Mouse (Mus musculus) gastrocnemius, postnatal 4 days (tissue): Measurements from ENCODE around the gene Hoxc4. TPM values are rescaled to one million over a fixed set of nuclear protein-coding genes. Genes with fewer than 3 reads are reported as not detected.

ENCODE experiments used
- DNase-seq, 2 experiments: peaks; one replicate each; pipeline ENCODE4 v3.0.0; 2021 to 2022; ENCODE audit warnings: low spot score in 2 of 2, mixed read lengths in 2 of 2
- total RNA-seq, 2 experiments: library from RNA; stranded (reverse); gene quantifications; 2 replicates each; pipeline ENCODE4 v1.2.3; 2021

The Hoxc4 gene
- total RNA-seq, 2 experiments from 2014 or later = 6.9 to 8.2 TPM

- DNase-seq = no peak
These were observed 16.8 kb downstream of the Hoxc4 start for GRCm38 (mm10) chr15:103035548-103035881.

- no peak for DNase-seq
These were observed 18.8 kb downstream of the Hoxc4 start for GRCm38 (mm10) chr15:103037579-103037978.

- no peak for DNase-seq
These were observed 20.2 kb downstream of the Hoxc4 start for GRCm38 (mm10) chr15:103038701-103039480.

DNA sequence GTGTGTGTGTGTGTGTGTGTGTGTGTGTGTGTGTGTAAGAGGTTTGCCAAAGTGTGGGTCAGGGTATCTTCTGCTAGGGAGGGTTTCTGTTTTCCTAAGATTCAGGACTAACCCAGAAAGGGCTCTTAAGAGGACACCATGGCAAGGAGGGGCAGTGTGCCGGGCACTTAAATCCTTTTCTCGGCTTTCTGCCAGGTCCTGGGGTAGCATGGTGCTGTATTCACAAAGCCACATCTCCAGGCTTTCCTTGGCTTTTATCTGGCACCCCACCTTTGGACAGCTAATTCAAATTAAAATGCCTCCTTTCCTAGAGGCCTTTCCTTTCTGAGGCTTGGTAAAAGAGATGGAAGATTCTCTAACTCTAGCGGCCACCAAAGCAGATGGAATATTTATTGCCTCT, 20.9 kb downstream of the Hoxc4 start:
- no peak for DNase-seq

- DNase-seq = no peak
These were observed 21.9 kb downstream of the Hoxc4 start for GRCm38 (mm10) chr15:103040601-103041000.

DNA sequence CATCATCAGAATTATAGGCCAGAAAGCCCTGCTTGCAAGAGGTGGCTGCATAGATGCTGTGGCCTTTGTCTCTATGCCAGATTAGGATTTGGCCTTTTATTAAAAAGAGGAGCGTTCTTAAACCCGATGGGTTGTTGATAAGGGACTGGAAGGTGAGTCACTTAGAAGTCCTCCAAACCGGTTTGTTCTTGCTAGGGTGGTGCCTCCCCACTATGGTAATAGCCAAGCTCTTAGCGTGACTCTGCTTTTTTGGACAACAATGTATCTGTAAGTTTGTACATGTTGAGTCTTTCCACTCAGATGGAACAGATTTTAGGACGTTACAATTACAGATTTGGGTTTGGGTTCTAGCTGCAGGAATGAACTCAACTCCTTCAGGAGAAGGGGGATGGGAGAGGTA, 22.9 kb downstream of the Hoxc4 start:
- DNase-seq = no peak

GRCm38 (mm10) chr15:103042209-103042608, 23.5 kb downstream of the Hoxc4 start:
- DNase-seq = no peak

DNA sequence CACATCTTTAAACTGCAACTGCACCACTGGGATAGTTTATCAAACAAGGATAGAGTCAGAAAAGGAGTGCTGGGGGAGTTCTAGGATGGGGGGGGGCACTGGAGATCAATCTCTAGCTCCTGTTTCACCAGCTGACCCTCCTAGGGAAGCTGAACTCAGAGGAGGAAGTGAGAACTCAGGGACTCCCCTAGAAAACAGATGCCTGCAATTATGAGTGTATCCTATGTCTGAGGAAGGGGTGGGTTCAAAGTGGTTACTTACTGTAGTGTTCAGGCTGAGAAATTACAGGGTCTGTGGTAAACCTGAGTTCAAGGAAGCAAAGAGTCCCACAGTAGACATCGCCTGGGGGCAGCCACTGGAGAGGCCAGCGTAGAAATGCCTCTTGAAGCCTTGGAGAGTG, 32.9 kb downstream of the Hoxc4 start:
- no peak for DNase-seq

DNA sequence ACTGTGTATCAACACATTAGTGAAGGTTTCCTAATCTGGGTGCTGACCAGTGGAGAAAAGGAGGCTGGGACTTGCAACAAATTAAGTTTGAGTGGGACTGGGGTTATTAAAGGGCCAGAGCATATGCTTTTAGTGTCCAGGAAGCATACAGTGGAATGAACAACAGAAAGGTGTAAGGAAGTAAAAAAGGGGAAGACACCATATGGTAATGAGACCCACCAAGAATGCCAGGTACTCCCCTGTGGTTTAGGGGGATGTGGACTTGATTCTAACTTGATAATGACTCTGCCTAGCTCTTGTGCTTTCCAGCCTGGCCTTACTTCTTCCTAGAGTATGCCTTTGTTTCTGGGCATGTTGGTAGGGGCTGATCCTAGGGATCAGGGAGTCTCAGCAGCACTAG, 34.5 kb downstream of the Hoxc4 start:
- no peak for DNase-seq

- DNase-seq = no peak
These were observed 37.7 kb downstream of the Hoxc4 start for GRCm38 (mm10) chr15:103056396-103056795.

DNA sequence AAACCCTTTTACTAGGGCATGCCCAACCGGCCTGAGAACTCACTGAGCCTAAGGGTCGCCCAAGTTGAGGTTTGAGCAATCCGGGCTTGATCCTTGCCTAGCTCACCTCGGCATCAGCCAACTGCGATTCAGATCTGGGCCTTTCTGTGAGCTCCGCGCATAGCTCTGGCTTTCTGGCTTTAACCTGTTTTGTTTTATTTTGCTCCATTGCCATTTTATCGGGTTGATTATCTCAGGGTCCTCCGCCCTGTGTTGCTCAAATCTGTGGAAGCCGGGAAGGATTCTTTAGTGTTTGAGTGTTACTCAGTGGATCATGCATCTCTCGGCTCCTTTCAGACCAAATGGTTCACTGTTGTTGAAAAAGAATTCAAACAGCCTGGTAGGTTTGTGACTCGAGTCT, 40.0 kb downstream of the Hoxc4 start:
- no peak for DNase-seq

DNA sequence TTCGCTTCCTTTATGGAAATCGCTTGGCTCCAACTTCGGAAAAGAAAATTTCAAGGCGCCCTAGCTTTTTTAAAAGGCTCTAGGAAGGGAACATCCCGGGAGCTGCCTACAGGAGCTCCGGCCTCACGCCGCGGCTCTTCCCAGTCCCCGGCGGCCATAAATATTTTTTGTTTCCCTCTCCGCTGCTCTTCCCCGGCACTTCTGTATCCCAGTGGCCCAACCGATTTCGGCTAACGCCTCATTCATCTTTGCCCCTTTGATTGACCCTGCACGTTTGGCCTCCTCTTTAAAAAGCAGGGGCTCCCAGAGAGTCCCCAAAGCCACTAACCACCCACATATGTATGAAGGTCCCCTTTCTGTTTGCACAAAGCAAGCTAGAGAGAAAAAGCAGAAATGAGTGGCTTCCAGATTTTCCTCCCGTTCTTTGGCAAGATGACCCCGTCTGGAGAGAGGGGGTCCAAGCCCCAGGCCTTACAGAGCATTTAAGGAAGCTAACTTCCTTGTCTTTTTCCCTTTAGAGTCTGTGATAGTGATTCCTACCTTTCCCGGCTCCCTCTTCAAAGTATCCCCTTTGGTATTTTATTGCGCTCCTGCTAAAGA, 40.8 kb downstream of the Hoxc4 start:
- DNase-seq = no peak

DNA sequence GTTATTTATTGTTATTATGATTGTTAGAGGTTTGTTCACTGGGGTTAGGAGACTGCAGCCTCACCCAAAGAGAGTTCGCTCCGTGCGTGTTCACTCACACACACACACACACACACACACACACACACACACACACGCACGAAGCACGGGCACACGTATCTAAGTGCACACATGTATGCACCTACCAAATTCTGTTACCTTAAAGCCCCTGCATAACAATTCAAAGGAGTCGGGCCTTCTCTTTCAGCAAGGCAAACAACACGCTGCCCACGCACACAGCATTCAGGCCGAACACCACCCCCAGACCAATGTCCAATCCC, 41.2 kb downstream of the Hoxc4 start:
- no peak for DNase-seq

DNA sequence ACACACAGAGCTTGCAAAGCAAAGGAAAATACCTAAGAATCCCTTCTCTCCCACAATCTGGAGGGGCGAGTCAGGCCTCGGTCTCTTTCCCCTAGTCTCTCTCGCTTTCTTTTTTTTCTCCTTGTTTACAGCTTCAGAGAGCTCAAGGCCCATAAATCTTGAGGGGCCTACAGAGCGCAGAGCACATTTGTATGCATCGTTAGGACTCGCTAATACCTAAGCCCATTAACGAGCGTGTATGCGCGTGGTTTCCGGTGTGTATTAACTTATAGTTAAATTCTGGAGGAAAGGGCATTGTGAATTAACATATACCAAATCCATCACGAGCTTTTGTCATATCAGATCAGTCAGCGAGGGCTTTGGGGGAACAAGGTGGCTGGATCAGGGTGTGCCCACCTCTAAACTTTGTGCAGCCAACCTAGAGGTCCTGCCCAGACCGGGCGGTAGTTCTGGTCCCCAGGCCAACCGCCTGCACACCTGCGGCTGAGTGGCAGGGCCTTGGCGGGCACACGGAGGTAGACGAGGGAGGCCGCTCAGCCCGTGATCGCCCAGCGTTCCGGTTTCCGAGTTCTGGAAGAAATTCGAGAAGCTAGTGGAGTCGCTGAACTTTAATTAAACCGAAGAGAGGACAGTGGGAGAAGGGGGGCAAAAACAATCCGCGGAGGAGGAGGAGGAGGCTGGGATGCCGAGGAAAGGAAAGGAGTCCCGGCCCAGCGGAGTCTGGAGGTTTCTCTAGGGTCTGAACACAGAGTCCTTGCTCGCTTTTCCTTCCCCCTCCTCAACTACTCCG, 41.8 kb downstream of the Hoxc4 start:
- DNase-seq = no peak

- peak in 1 of 2 experiments; percentile 28 for DNase-seq
These were observed 42.5 kb downstream of the Hoxc4 start for GRCm38 (mm10) chr15:103061131-103061825.

- DNase-seq = no peak
These were observed 43.3 kb downstream of the Hoxc4 start for GRCm38 (mm10) chr15:103061988-103062387.

DNA sequence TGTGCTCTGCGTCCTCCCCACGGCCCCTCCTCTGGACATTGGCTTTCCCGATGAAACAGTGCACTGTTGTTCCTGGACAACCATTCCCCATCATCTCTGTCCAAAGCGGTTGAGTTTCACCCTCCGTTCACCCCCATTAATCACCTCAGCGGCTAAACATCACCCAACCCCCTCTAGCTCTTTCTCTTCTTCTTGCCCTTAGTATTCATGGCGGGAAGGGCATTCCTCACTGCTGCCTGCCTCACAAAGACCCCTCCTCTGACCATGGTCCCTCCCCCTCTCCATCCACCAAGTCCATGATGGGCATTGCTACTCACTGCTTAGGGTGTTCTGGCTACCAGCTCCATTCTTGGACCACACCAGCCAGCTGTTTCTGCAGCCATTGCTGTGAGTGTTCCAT, 46.9 kb downstream of the Hoxc4 start:
- no peak for DNase-seq

GRCm38 (mm10) chr15:103067701-103068100, 49.0 kb downstream of the Hoxc4 start:
- no peak for DNase-seq

GRCm38 (mm10) chr15:103069173-103069572, 50.4 kb downstream of the Hoxc4 start:
- peak; percentile 40 for DNase-seq

- no peak for DNase-seq
These were observed 52.5 kb downstream of the Hoxc4 start for GRCm38 (mm10) chr15:103071266-103071665.

DNA sequence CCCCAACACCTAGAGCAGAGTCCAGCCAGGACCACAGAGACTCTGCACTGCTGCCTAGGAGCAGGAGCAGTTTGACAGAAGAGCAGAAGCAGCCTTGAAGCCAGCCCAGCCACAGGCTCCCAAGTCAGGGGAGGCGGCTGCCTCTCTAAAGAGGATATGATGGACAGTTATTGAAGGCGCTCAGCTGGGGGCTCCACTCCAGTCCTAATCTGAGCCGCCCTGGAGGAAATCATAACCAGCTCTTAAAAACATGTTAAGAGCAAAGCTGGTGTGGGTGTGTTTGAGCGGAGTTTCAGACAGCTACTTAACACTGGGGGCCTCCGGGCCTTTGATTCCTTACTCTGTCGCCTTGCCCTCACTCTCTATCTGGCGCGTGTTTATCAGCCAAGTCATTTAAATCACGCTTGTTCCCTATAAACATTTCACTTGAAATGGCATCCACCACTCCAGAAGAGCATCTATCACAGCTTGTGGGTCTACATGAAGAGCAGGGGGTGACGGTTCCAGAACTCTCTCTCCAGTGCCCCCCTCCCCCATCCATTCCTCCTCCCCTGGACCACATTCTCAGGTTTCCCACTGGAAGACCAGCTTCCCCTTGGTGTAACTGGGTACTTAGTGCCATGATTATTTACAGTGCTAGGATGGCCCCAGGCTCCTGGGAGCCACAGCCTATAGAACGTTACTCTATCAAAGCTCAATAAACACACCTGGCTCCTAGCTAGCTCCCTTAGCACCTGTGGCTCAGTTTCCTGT, 56.1 kb downstream of the Hoxc4 start:
- DNase-seq = no peak
